Mouse (Mus musculus) megakaryocyte, embryonic 14.5 days (primary cell): ENCODE results near the gene Stxbp3. TPM values are rescaled to one million over a fixed set of nuclear protein-coding genes. Genes with fewer than 3 reads are reported as not detected.

ENCODE experiments used
- H3K27me3 ChIP-seq: replicated peaks from 2 replicates; pipeline ENCODE3; 2012; ENCODE audit warnings: inconsistent platforms
- H3K36me3 ChIP-seq: replicated peaks from 2 replicates; pipeline ENCODE3; 2012; ENCODE audit warnings: low read length, inconsistent platforms, mixed read lengths
- H3K4me1 ChIP-seq: 2 replicates; pipeline ENCODE4 v1.6.1; 2012; ENCODE audit warnings: inconsistent platforms
- H3K4me3 ChIP-seq: replicated peaks from 2 replicates; pipeline ENCODE3; 2012; ENCODE audit warnings: moderate library complexity, mild to moderate bottlenecking, inconsistent platforms
- H3K9me3 ChIP-seq: 2 replicates; pipeline ENCODE4 v1.6.1; 2012; ENCODE audit warnings: inconsistent platforms
- FLI1 ChIP-seq: IDR thresholded peaks from 2 replicates; pipeline ENCODE4 v1.6.1; 2012; ENCODE audit warnings: low read length, inconsistent platforms, mixed read lengths
- GATA1 ChIP-seq: IDR thresholded peaks from 3 replicates; pipeline ENCODE4 v1.6.1; 2012; ENCODE audit warnings: mixed read lengths, low read length, inconsistent platforms, borderline replicate concordance
- polyA plus RNA-seq: library from polyadenylated mRNA; stranded (reverse); fragments of >175 nt; gene quantifications from 2 replicates; pipeline ENCODE4 v1.2.3, GENCODE M21; 2012; ENCODE audit warnings: low replicate concordance; ENCODE audit not compliant: insufficient read depth

Gene Stxbp3
- polyA plus RNA-seq, 1 experiment: 9.1 TPM

GRCm38 (mm10) chr3:108805622-108806021 is 34.7 kb downstream of the Stxbp3 start:
- no peaks in the 10 kb centered on the region for H3K9me3 ChIP-seq
- H3K4me1 ChIP-seq: peaks cover 3% of the 10 kb centered on the region; the same call in 1 of the 2 replicates
- H3K36me3 ChIP-seq: peaks cover 83% of the 10 kb centered on the region
- H3K4me3 ChIP-seq: no peak overlapping the region
- no peak for TF ChIP-seq GATA1
- no peak for TF ChIP-seq FLI1
- no peaks in the 10 kb centered on the region for H3K27me3 ChIP-seq

- Histone ChIP-seq H3K36me3 (peaks cover 99% of the 10 kb centered on the region), H3K4me3 (no peak overlapping the region), H3K27me3 (no peaks in the 10 kb centered on the region), H3K4me1 (no peaks in the 10 kb centered on the region), H3K9me3 (no peaks in the 10 kb centered on the region)
- no peak for TF ChIP-seq FLI1
- TF ChIP-seq GATA1: no peak
Measured at GRCm38 (mm10) chr3:108798375-108798774, 42.0 kb downstream of the Stxbp3 start.

- Histone ChIP-seq H3K4me1 (no peaks in the 10 kb centered on the region), H3K27me3 (no peaks in the 10 kb centered on the region), H3K36me3 (peaks cover 99% of the 10 kb centered on the region), H3K9me3 (no peaks in the 10 kb centered on the region), H3K4me3 (no peak overlapping the region)
- no peak for TF ChIP-seq GATA1
Measured at GRCm38 (mm10) chr3:108797723-108798122, 42.6 kb downstream of the Stxbp3 start.

- no peak overlapping the region for H3K4me3 ChIP-seq
- peaks cover 98% of the 10 kb centered on the region for H3K36me3 ChIP-seq
- H3K4me1 ChIP-seq: no peaks in the 10 kb centered on the region
- TF ChIP-seq FLI1 (no peak), GATA1 (no peak)
- no peaks in the 10 kb centered on the region for H3K9me3 ChIP-seq
- H3K27me3 ChIP-seq: no peaks in the 10 kb centered on the region
Measured at GRCm38 (mm10) chr3:108796386-108796785, 43.9 kb downstream of the Stxbp3 start.

- Histone ChIP-seq H3K4me3 (no peak overlapping the region), H3K36me3 (peaks cover 98% of the 10 kb centered on the region), H3K27me3 (no peaks in the 10 kb centered on the region), H3K4me1 (no peaks in the 10 kb centered on the region), H3K9me3 (no peaks in the 10 kb centered on the region)
- TF ChIP-seq GATA1 (no peak), FLI1 (no peak)
Measured at GRCm38 (mm10) chr3:108795554-108796299, 44.6 kb downstream of the Stxbp3 start.

GRCm38 (mm10) chr3:108794780-108795179 is 45.5 kb downstream of the Stxbp3 start:
- Histone ChIP-seq H3K4me1 (no peaks in the 10 kb centered on the region), H3K4me3 (no peak overlapping the region), H3K27me3 (no peaks in the 10 kb centered on the region), H3K36me3 (peaks cover 90% of the 10 kb centered on the region), H3K9me3 (no peaks in the 10 kb centered on the region)
- TF ChIP-seq GATA1 (no peak), FLI1 (no peak)

GRCm38 (mm10) chr3:108792420-108792819 is 47.9 kb downstream of the Stxbp3 start:
- Histone ChIP-seq H3K4me1 (peaks cover 15% of the 10 kb centered on the region), H3K36me3 (peaks cover 79% of the 10 kb centered on the region), H3K9me3 (no peaks in the 10 kb centered on the region), H3K4me3 (no peak overlapping the region), H3K27me3 (no peaks in the 10 kb centered on the region)
- no peak for TF ChIP-seq FLI1
- no peak for TF ChIP-seq GATA1

- Histone ChIP-seq H3K4me3 (no peak overlapping the region), H3K36me3 (peaks cover 67% of the 10 kb centered on the region), H3K27me3 (peaks cover 2% of the 10 kb centered on the region), H3K9me3 (no peaks in the 10 kb centered on the region), H3K4me1 (peaks cover 19% of the 10 kb centered on the region)
- TF ChIP-seq FLI1 (no peak), GATA1 (no peak)
Measured at GRCm38 (mm10) chr3:108791054-108791706, 49.1 kb downstream of the Stxbp3 start.

GRCm38 (mm10) chr3:108790499-108790898 is 49.8 kb downstream of the Stxbp3 start:
- Histone ChIP-seq H3K36me3 (peaks cover 61% of the 10 kb centered on the region), H3K9me3 (peaks cover 6% of the 10 kb centered on the region), H3K4me1 (peaks cover 19% of the 10 kb centered on the region), H3K4me3 (no peak overlapping the region), H3K27me3 (peaks cover 2% of the 10 kb centered on the region)
- TF ChIP-seq GATA1 (no peak), FLI1 (no peak)

GRCm38 (mm10) chr3:108789299-108789698 is 51.0 kb downstream of the Stxbp3 start:
- TF ChIP-seq FLI1: no peak
- TF ChIP-seq GATA1: no peak
- peaks cover 18% of the 10 kb centered on the region for H3K9me3 ChIP-seq
- H3K4me3 ChIP-seq: no peak overlapping the region
- peaks cover 19% of the 10 kb centered on the region for H3K4me1 ChIP-seq
- peaks cover 49% of the 10 kb centered on the region for H3K36me3 ChIP-seq
- H3K27me3 ChIP-seq: peaks cover 2% of the 10 kb centered on the region

- TF ChIP-seq GATA1 (no peak), FLI1 (no peak)
- peaks cover 27% of the 10 kb centered on the region for H3K9me3 ChIP-seq
- H3K4me3 ChIP-seq: no peak overlapping the region
- H3K36me3 ChIP-seq: peaks cover 41% of the 10 kb centered on the region
- H3K27me3 ChIP-seq: peaks cover 2% of the 10 kb centered on the region
- H3K4me1 ChIP-seq: peaks cover 19% of the 10 kb centered on the region
Measured at GRCm38 (mm10) chr3:108788455-108788794, 51.9 kb downstream of the Stxbp3 start.
